Mouse (Mus musculus) liver, postnatal 0 days (tissue): ENCODE data around the gene Hist2h2be. TPM values are rescaled to one million over a fixed set of nuclear protein-coding genes. Genes with fewer than 3 reads are reported as not detected.

ENCODE experiments used
- ATAC-seq: fragments of 200-750 bp; cut with Nextera tagmentation; 2 replicates; pipeline ENCODE4 v1.8.0; 2017; ENCODE audit warnings: mild to moderate bottlenecking, moderate library complexity
- DNase-seq: peaks from one replicate; pipeline ENCODE4 v3.0.0-alpha.2; 2016
- H3K27ac ChIP-seq: fragments of 300-500 bp; sonication (generic); 2 replicates; pipeline ENCODE4 v1.5.1; 2014; ENCODE audit warnings: antibody characterized with exemption, moderate library complexity, mild to moderate bottlenecking, low read depth
- H3K27me3 ChIP-seq: fragments of 300-500 bp; sonication (generic); 2 replicates; pipeline ENCODE4 v1.6.1; 2014; ENCODE audit warnings: low read length, control low read depth, mixed read lengths; ENCODE audit not compliant: insufficient read depth
- H3K36me3 ChIP-seq: fragments of 300-500 bp; sonication (generic); replicated peaks from 2 replicates; pipeline ENCODE4 v1.6.1; 2014; ENCODE audit warnings: mild to moderate bottlenecking, control low read depth, low read length, moderate library complexity, mixed read lengths; ENCODE audit not compliant: insufficient read depth
- H3K4me1 ChIP-seq: fragments of 300-500 bp; sonication (generic); 2 replicates; pipeline ENCODE4 v1.6.1; 2014; ENCODE audit warnings: antibody characterized with exemption, mild to moderate bottlenecking, control low read depth; ENCODE audit not compliant: insufficient read depth
- H3K4me2 ChIP-seq: fragments of 300-500 bp; sonication (generic); 2 replicates; pipeline ENCODE4 v1.6.1; 2014; ENCODE audit warnings: low read depth, mild to moderate bottlenecking, low read length, moderate library complexity, mixed read lengths
- H3K4me3 ChIP-seq: fragments of 300-500 bp; sonication (generic); 2 replicates; pipeline ENCODE4 v1.5.1; 2014; ENCODE audit warnings: low read depth, low read length
- H3K9ac ChIP-seq: fragments of 300-500 bp; sonication (generic); replicated peaks from 2 replicates; pipeline ENCODE4 v1.6.1; 2014; ENCODE audit warnings: mild to moderate bottlenecking, moderate library complexity
- H3K9me3 ChIP-seq: fragments of 300-500 bp; sonication (generic); 2 replicates; pipeline ENCODE4 v1.6.1; 2016; ENCODE audit warnings: mild to moderate bottlenecking, control low read depth, low read length, mixed read lengths
- CTCF ChIP-seq: sonication (generic); IDR thresholded peaks from 2 replicates; pipeline ENCODE4 v1.5.1; 2016; ENCODE audit warnings: antibody characterized with exemption, low read depth
- EP300 ChIP-seq: IDR thresholded peaks from 2 replicates; pipeline ENCODE4 v1.6.1; 2016; ENCODE audit warnings: antibody characterized with exemption, low read depth, mild to moderate bottlenecking
- WGBS: fragments of 180-500 bp; shearing (Covaris S2); extraction: QIAGEN DNeasy Blood & Tissue Kit; methylation state at CpG from one replicate; pipeline ENCODE4 v1.1.7; 2014; ENCODE audit not compliant: insufficient replicate concordance; 5-methylcytosine and 5-hydroxymethylcytosine counted together
- polyA plus RNA-seq: library from polyadenylated mRNA; unstranded; fragments of >200 nt; fragmentation: Nextera tagmentation; extraction: Ambion mirVana; gene quantifications from 2 replicates; pipeline ENCODE4 v1.2.1, GENCODE M21; 2015

Gene Hist2h2be
- polyA plus RNA-seq, 1 experiment from 2014 or later, result 4.9 TPM

DNA sequence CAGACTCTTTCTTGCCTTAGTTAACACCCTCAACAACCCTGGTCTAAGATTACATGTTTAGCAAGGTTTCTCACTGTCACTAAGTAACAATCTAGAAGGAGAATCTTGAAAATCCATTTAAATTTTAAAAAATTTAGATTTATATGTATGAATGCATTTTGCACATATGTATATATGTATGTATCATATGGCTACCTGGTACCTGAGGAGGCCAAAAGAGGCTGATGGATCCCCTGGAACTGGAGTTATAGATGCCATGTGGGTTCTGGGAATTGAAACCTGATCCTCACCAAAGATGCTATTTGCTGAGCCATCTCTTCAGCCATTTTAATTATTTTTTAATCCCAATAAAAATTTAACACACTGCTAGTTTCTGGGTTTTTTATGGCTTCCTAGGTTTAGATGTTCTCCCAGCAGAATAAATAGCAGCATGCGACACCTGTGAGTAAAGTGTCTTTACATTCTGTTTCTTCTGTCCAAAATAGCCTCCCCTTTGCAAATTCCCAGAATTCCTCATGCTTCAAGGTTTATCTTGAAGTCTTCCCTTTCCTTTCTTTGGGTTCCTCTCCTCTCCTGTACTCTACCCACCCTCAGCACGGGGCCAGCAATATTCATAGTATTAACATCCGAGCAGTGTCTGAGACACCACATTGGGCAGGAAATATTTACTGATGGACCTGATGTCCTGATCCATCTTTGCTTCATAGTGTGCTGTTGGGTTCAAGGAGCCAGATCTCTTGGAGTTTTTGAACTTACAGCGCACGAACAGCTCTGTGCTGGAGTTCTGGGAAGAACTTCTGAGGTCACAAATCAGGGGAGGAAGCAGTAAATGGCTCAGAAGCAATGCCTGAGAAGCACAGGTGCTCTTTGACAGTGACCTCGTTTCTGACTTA is 27.5 kb downstream of the Hist2h2be start:
- Histone ChIP-seq H3K27me3 (no peaks in the 10 kb centered on the region), H3K27ac (peak overlapping the region; percentile 82), H3K4me1 (peaks cover 35% of the 10 kb centered on the region), H3K4me2 (peak overlapping the region; percentile 71), H3K9ac (peak overlapping the region; percentile 80), H3K9me3 (no peaks in the 10 kb centered on the region), H3K36me3 (no peaks in the 10 kb centered on the region), H3K4me3 (peak overlapping the region; percentile 56)
- no peak for TF ChIP-seq EP300
- no peak for TF ChIP-seq CTCF
- WGBS, result 43% methylated on average over 6 of the region's 6 CpGs
- DNase-seq, result no peak
- no peak for ATAC-seq

DNA sequence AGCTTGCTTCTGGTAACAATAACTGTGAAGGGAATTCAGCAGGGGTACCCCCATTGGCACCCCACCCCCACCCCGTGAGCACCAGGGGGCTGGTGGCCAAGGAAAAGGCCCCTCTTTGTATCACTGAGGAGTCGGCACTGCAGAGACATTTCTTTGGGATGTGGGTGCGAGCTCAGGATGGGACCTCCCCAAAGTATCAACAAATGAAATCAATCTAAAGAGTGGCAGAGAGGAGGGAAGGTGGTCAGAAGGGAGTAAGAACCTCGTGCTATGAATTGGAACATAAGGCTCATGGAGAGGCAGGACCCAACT is 28.1 kb downstream of the Hist2h2be start:
- Histone ChIP-seq H3K9me3 (no peaks in the 10 kb centered on the region), H3K4me3 (peak overlapping the region; percentile 56), H3K27me3 (no peaks in the 10 kb centered on the region), H3K4me2 (peak overlapping the region; percentile 71), H3K36me3 (no peaks in the 10 kb centered on the region), H3K9ac (peak overlapping the region; percentile 80), H3K4me1 (peaks cover 29% of the 10 kb centered on the region), H3K27ac (peak overlapping the region; percentile 82)
- TF ChIP-seq CTCF (no peak), EP300 (no peak)
- WGBS, result 65% methylated on average over 4 of the region's 4 CpGs
- DNase-seq, result no peak
- no peak for ATAC-seq

DNA sequence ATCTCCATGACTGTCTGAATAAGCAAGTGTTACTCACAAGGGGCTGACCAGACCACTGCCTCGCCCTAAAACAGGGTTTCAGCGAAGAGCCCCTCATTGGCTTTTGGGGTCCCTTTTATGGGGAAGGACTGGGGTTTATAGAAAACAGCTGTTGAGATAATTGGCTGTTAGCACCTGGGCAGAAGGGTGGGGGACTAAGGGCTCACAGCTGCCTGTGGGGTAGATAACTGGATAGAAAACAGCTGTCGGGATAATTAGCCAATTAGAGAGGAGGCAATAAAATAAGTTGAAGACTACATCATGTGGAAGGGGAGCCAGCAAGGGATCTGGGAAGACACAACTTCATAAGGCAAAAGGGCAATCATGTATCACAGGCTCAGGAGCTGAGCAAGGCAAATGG is 30.0 kb downstream of the Hist2h2be start:
- no peaks in the 10 kb centered on the region for H3K9me3 ChIP-seq
- H3K36me3 ChIP-seq, result no peaks in the 10 kb centered on the region
- 77% methylated on average over 3 of the region's 3 CpGs for WGBS
- no peaks in the 10 kb centered on the region for H3K27me3 ChIP-seq
- ATAC-seq, result no peak
- H3K4me2 ChIP-seq, result no peak overlapping the region
- peaks cover 26% of the 10 kb centered on the region for H3K4me1 ChIP-seq
- H3K9ac ChIP-seq, result no peak overlapping the region
- H3K4me3 ChIP-seq, result no peak overlapping the region
- DNase-seq, result no peak
- peak overlapping the region; percentile 53 for H3K27ac ChIP-seq
- TF ChIP-seq EP300 (peak; percentile 42; the same call in 1 of the 2 replicates), CTCF (no peak)

DNA sequence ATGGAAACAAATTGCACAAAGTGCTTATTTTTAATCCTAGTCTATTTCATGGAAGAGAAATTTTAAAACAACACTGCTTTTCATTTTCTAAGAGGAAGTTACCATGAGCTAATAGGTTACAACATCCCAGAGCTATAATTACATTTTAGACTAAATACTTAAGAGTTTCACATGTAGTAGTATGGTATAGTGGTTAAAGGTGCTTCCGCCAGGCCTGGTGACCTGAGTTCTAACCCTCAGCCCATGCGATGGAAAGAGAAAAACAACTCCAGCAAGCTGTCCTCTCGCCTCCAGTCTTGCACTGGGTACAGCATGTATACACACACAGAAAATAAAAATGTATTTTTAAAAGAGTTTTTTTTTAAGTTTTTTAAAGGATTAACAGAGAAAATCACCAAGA is 30.9 kb downstream of the Hist2h2be start:
- 58% methylated on average over 3 of the region's 3 CpGs for WGBS
- H3K4me1 ChIP-seq, result peaks cover 32% of the 10 kb centered on the region
- ATAC-seq, result no peak
- no peak for DNase-seq
- no peak overlapping the region for H3K9ac ChIP-seq
- H3K27me3 ChIP-seq, result no peaks in the 10 kb centered on the region
- H3K4me2 ChIP-seq, result no peak overlapping the region
- H3K36me3 ChIP-seq, result no peaks in the 10 kb centered on the region
- H3K9me3 ChIP-seq, result no peaks in the 10 kb centered on the region
- TF ChIP-seq CTCF (no peak), EP300 (no peak)
- H3K27ac ChIP-seq, result 0 out of 2 replicates have a peak overlapping the region, but pooled peaks have one; percentile 25
- no peak overlapping the region for H3K4me3 ChIP-seq

DNA sequence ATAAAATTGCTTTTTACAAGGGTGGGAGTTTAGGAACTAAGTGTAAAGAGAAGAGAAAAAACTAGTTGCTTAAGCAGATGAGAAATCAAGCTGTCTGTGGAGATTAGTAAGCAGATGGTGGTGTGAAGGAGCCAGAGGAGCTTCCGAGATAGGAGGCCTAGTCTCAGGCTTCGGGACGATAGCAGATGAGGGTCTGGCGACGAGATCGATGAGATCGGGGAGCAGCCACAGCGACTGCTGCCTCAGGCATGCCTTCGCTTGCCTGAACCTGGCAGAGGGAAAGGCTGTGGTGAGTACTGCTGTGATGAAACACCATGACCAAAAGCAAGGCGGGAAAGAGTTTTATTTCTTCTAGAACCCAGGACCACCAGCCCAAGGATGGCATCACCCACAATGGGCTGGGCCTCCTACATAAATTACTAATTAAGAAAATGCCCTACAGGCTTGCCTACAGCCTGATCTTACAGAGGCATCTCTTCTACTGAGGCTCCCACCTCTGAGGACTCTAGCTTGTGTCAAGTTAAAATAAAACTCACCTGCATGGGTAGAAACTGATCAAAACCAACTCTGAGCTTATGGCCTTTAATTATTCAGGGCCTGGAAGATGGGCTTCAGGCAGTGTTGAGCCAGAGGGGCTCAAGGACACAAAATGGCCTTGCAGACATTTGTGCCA is 33.9 kb downstream of the Hist2h2be start:
- H3K27me3 ChIP-seq, result no peaks in the 10 kb centered on the region
- 44% methylated on average over 10 of the region's 10 CpGs for whole genome bisulfite sequencing
- TF ChIP-seq EP300, result peak; percentile 79; the same call in 1 of the 2 replicates
- no peak for TF ChIP-seq CTCF
- H3K4me1 ChIP-seq, result peaks cover 17% of the 10 kb centered on the region
- no peaks in the 10 kb centered on the region for H3K36me3 ChIP-seq
- no peak overlapping the region for H3K4me3 ChIP-seq
- H3K4me2 ChIP-seq, result peak overlapping the region; percentile 36
- peak; percentile 83 for ATAC-seq
- no peaks in the 10 kb centered on the region for H3K9me3 ChIP-seq
- H3K27ac ChIP-seq, result peak overlapping the region; percentile 69
- peak; percentile 47 for DNase-seq
- peak overlapping the region; percentile 36; the same call in 1 of the 2 replicates for H3K9ac ChIP-seq

DNA sequence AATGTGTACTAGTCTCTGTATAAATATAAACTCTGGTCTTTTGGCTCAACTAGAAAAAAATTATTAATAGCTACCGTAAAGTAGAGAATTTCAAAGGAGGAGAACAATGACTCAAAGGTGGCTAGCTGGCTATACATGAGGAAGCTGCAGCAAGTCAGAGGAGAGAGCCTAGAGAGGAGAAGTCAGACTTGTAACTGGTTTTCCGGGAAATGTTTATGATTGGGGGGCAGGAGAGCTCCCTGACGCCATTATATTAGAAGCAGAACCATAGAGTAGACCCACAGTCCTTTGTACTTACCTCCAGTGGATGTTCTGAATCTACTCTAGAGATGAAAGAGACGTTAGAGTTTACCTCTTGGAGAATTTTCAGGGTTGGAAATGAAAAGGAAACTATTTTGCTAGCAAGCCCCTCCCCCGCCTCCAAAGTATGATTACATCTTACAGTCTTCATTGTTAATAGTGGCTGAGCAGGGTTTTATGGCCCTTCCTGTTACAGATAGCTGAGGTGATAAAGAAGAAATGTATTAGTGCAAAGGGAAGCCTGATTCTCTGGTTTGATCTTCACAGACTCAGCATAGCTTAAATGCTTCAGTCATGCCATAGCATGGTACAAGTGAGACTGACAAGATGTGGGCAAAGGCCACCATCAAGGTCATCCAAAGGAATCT is 35.1 kb downstream of the Hist2h2be start:
- no peak for ATAC-seq

More for the DNA sequence above, 35.1 kb downstream of the Hist2h2be start:
- Histone ChIP-seq H3K9me3 (no peaks in the 10 kb centered on the region), H3K4me3 (no peak overlapping the region), H3K36me3 (no peaks in the 10 kb centered on the region), H3K27ac (no peak overlapping the region), H3K4me2 (no peak overlapping the region), H3K9ac (no peak overlapping the region), H3K27me3 (no peaks in the 10 kb centered on the region), H3K4me1 (peaks cover 10% of the 10 kb centered on the region)
- no peak for DNase-seq
- WGBS, result 58% methylated on average over 5 of the region's 5 CpGs
- no peak for TF ChIP-seq CTCF
- no peak for TF ChIP-seq EP300
